Mouse (Mus musculus) limb, embryonic 14.5 days (tissue): ENCODE measurements around the gene Tmem208. TPM values are rescaled to one million over a fixed set of nuclear protein-coding genes. Genes with fewer than 3 reads are reported as not detected.
A peak's percentile ranks its signal among the peaks of the same experiment; 100 is the strongest.

Experiments
- ATAC-seq: fragments of 200-750 bp; cut with Nextera tagmentation; 2 replicates; pipeline ENCODE4 v1.8.0; 2017; ENCODE audit warnings: low read depth, moderate number of reproducible peaks, moderate TSS enrichment; ENCODE audit not compliant: low FRiP score
- DNase-seq: peaks from one replicate; pipeline ENCODE4 v3.0.0-alpha.2; 2015; ENCODE audit warnings: low spot score
- H3K27ac ChIP-seq: fragments of 300-500 bp; sonication (generic); replicated peaks from 2 replicates; pipeline ENCODE4 v1.5.1; 2014; ENCODE audit warnings: low read depth, mild to moderate bottlenecking, low read length, moderate library complexity, mixed read lengths
- H3K27me3 ChIP-seq: fragments of 300-500 bp; sonication (generic); 2 replicates; pipeline ENCODE4 v1.6.1; 2014; ENCODE audit warnings: low read length, mixed read lengths; ENCODE audit not compliant: control insufficient read depth, insufficient read depth
- H3K36me3 ChIP-seq: fragments of 300-500 bp; sonication (generic); 2 replicates; pipeline ENCODE4 v1.6.1; 2014; ENCODE audit warnings: mild to moderate bottlenecking, low read length, moderate library complexity, mixed read lengths; ENCODE audit not compliant: control insufficient read depth, insufficient read depth
- H3K4me1 ChIP-seq: fragments of 300-500 bp; sonication (generic); 2 replicates; pipeline ENCODE4 v1.6.1; 2014; ENCODE audit warnings: antibody characterized with exemption, low read length, mixed read lengths; ENCODE audit not compliant: control insufficient read depth, insufficient read depth
- H3K4me2 ChIP-seq: fragments of 300-500 bp; sonication (generic); replicated peaks from 2 replicates; pipeline ENCODE4 v1.6.1; 2014; ENCODE audit warnings: low read depth, mild to moderate bottlenecking, low read length, moderate library complexity; ENCODE audit not compliant: severe bottlenecking
- H3K4me3 ChIP-seq: fragments of 300-500 bp; sonication (generic); replicated peaks from 2 replicates; pipeline ENCODE4 v1.5.1; 2014; ENCODE audit warnings: low read length
- H3K9ac ChIP-seq: fragments of 300-500 bp; sonication (generic); 2 replicates; pipeline ENCODE4 v1.6.1; 2014; ENCODE audit warnings: mild to moderate bottlenecking, low read depth, low read length, moderate library complexity; ENCODE audit not compliant: severe bottlenecking
- H3K9me3 ChIP-seq: fragments of 300-500 bp; sonication (generic); 2 replicates; pipeline ENCODE4 v1.6.1; 2016; ENCODE audit warnings: low read length; ENCODE audit not compliant: control insufficient read depth
- POLR2A ChIP-seq: fragments of 200-500 bp; IDR thresholded peaks from 2 replicates; pipeline ENCODE4 v1.8.0; 2012; ENCODE audit warnings: inconsistent platforms, mild to moderate bottlenecking, moderate library complexity, borderline replicate concordance; ENCODE audit not compliant: insufficient read depth, insufficient read length; ENCODE audit errors: extremely low read depth
- WGBS: fragments of 180-500 bp; shearing (Covaris S2); extraction: QIAGEN DNeasy Blood & Tissue Kit; methylation state at CpG from one replicate; pipeline ENCODE4 v1.1.7; 2014; 5-methylcytosine and 5-hydroxymethylcytosine counted together
- polyA plus RNA-seq, 2 experiments: library from polyadenylated mRNA; depleted of rRNA in 1 of 2; stranded (reverse) in 1 of 2; unstranded in 1 of 2; fragments of >200 nt; fragmentation: Nextera tagmentation in 1 of 2; extraction: Ambion mirVana in 1 of 2; gene quantifications; 2 replicates each; pipeline versions ENCODE4 v1.2.1 to v1.2.3; 2012 to 2014

The Tmem208 gene
- polyA plus RNA-seq, 2 experiments: 126 to 135 TPM

- DNase-seq (no peak), ATAC-seq (0 out of 2 replicates have a peak, but pooled peaks have one; percentile 15)
These were observed 23.1 kb downstream of the Tmem208 start for GRCm38 (mm10) chr8:105349096-105349771.

GRCm38 (mm10) chr8:105350186-105350585 is 24.0 kb downstream of the Tmem208 start:
- Histone ChIP-seq H3K27ac (no peak overlapping the region), H3K4me1 (peaks cover 21% of the 10 kb centered on the region), H3K9ac (0 out of 2 replicates have a peak overlapping the region, but pooled peaks have one; percentile 70), H3K4me2 (peak overlapping the region; percentile 70), H3K36me3 (peaks cover 6% of the 10 kb centered on the region; the same call in 1 of the 2 replicates), H3K4me3 (peak overlapping the region; percentile 68), H3K9me3 (no peaks in the 10 kb centered on the region), H3K27me3 (no peaks in the 10 kb centered on the region)
- no peak for DNase-seq
- TF ChIP-seq POLR2A: no peak
- WGBS: 28% methylated on average over 7 of the region's 7 CpGs
- ATAC-seq: no peak

More at GRCm38 (mm10) chr8:105349096-105349771, 23.1 kb downstream of the Tmem208 start:
- Histone ChIP-seq H3K27me3 (no peaks in the 10 kb centered on the region), H3K9me3 (no peaks in the 10 kb centered on the region), H3K27ac (peak overlapping the region; percentile 76), H3K9ac (peak overlapping the region; percentile 70), H3K4me3 (peak overlapping the region; percentile 68), H3K4me1 (peaks cover 21% of the 10 kb centered on the region), H3K36me3 (0 out of 2 replicates have a peak, but pooled peaks cover 4% of the 10 kb centered on the region), H3K4me2 (peak overlapping the region; percentile 70)
- TF ChIP-seq POLR2A: no peak
- 2% methylated on average over 18 of the region's 48 CpGs for WGBS

- Histone ChIP-seq H3K4me3 (no peak overlapping the region), H3K4me1 (peaks cover 11% of the 10 kb centered on the region), H3K4me2 (no peak overlapping the region), H3K9me3 (no peaks in the 10 kb centered on the region), H3K27me3 (no peaks in the 10 kb centered on the region), H3K9ac (no peak overlapping the region), H3K27ac (no peak overlapping the region), H3K36me3 (peaks cover 37% of the 10 kb centered on the region)
- DNase-seq (no peak), ATAC-seq (no peak)
- TF ChIP-seq POLR2A: no peak
- WGBS: 61% methylated on average over 8 of the region's 8 CpGs
These were observed 27.5 kb downstream of the Tmem208 start for GRCm38 (mm10) chr8:105353583-105354135.

- DNase-seq (no peak), ATAC-seq (no peak)
- no peak for TF ChIP-seq POLR2A
- H3K36me3 ChIP-seq: peaks cover 41% of the 10 kb centered on the region
- H3K9me3 ChIP-seq: no peaks in the 10 kb centered on the region
- no peak overlapping the region for H3K4me3 ChIP-seq
- no peaks in the 10 kb centered on the region for H3K27me3 ChIP-seq
- no peak overlapping the region for H3K27ac ChIP-seq
- no peak overlapping the region for H3K9ac ChIP-seq
- 75% methylated on average over 4 of the region's 4 CpGs for WGBS
- no peak overlapping the region for H3K4me2 ChIP-seq
- peaks cover 11% of the 10 kb centered on the region for H3K4me1 ChIP-seq
These were observed 28.4 kb downstream of the Tmem208 start for GRCm38 (mm10) chr8:105354549-105354948.

GRCm38 (mm10) chr8:105355179-105356024 is 29.2 kb downstream of the Tmem208 start:
- no peak for ATAC-seq

More at GRCm38 (mm10) chr8:105355179-105356024, 29.2 kb downstream of the Tmem208 start:
- H3K27ac ChIP-seq: no peak overlapping the region
- DNase-seq: no peak
- H3K4me2 ChIP-seq: no peak overlapping the region
- H3K9me3 ChIP-seq: no peaks in the 10 kb centered on the region
- H3K4me1 ChIP-seq: peaks cover 5% of the 10 kb centered on the region; the same call in 1 of the 2 replicates
- WGBS: 64% methylated on average over 26 of the region's 26 CpGs
- no peak overlapping the region for H3K4me3 ChIP-seq
- H3K9ac ChIP-seq: no peak overlapping the region
- TF ChIP-seq POLR2A: no peak
- H3K36me3 ChIP-seq: peaks cover 41% of the 10 kb centered on the region
- H3K27me3 ChIP-seq: no peaks in the 10 kb centered on the region
